Mouse (Mus musculus): ENCODE measurements around the gene Ercc8.

- TF ChIP-seq CTCF (IDR thresholded peaks at IDR 0.05; ENCODE audit: low read depth, low read length) (no peak), POLR2A (IDR thresholded peaks at IDR 0.05; ENCODE audit: borderline replicate concordance, low read depth, low read length) (no peak)
Observed at GRCm38 (mm10) chr13:108164621-108165020, 6.1 kb downstream of the Ercc8 start.
